Comparison of ENCODE assay signal across 33 mouse cellular contexts in genomic region chr3:144286100-144286499, GRCm38 (mm10).
"Had no signal": no experiment of that assay in that cellular context is flagged by ENCODE, and none has a peak within 500 bp of the region (broad histone marks: within the 10 kb centered on the region; RNA-seq: fewer than 3 reads in every experiment).

No protein-coding gene starts in this region.

- H3K4me2 ChIP-seq: heart, embryonic 11.5 days; heart, embryonic 12.5 days; heart, embryonic 13.5 days; heart, embryonic 15.5 days; hindbrain, embryonic 12.5 days; hindbrain, embryonic 13.5 days; hindbrain, embryonic 14.5 days; hindbrain, embryonic 15.5 days; intestine, embryonic 15.5 days; kidney, embryonic 15.5 days had no signal

- H3K27me3 ChIP-seq: heart, embryonic 12.5 days; heart, embryonic 13.5 days; heart, embryonic 15.5 days; hindbrain, embryonic 12.5 days; hindbrain, embryonic 13.5 days; hindbrain, embryonic 15.5 days; intestine, embryonic 15.5 days; kidney, embryonic 15.5 days had no signal

- H3K36me3 ChIP-seq: heart, embryonic 12.5 days; heart, embryonic 13.5 days; heart, embryonic 15.5 days; hindbrain, embryonic 10.5 days; hindbrain, embryonic 12.5 days; hindbrain, embryonic 13.5 days; hindbrain, embryonic 15.5 days; intestine, embryonic 15.5 days; kidney, embryonic 15.5 days had no signal

- H3K27ac ChIP-seq: heart, adult 2 months; heart, embryonic 13.5 days; heart, embryonic 15.5 days; hindbrain, embryonic 10.5 days; hindbrain, embryonic 12.5 days; hindbrain, embryonic 13.5 days; hindbrain, embryonic 14.5 days; hindbrain, embryonic 15.5 days; hindbrain, postnatal 0 days; intestine, embryonic 15.5 days; kidney, embryonic 15.5 days; kidney, postnatal 0 days; layer of hippocampus, adult 2 months had no signal

- DNase-seq: heart, adult 2 months; heart, postnatal 14 days; heart, postnatal 4 days; kidney, adult 11 months; kidney, adult 18-20 months; kidney, adult 2 months; kidney, adult 8-10 months; kidney, adult 9 months; kidney, postnatal 10 days; kidney, postnatal 14 days; kidney, postnatal 25 days; kidney, postnatal 36 days; kidney, postnatal 4 days; layer of hippocampus, adult 9-11 months; layer of hippocampus, postnatal 36 days had no signal

- H3K4me1 ChIP-seq: heart, embryonic 12.5 days; heart, embryonic 13.5 days; heart, embryonic 15.5 days; hindbrain, embryonic 10.5 days; hindbrain, embryonic 12.5 days; hindbrain, embryonic 13.5 days; hindbrain, embryonic 15.5 days; intestine, embryonic 15.5 days; kidney, embryonic 15.5 days had no signal

- ATAC-seq: hindbrain, embryonic 16.5 days; hindbrain, postnatal 0 days; inflammation-experienced regulatory T-cells, adult 6 months; intestine, embryonic 15.5 days; intestine, embryonic 16.5 days; intestine, postnatal 0 days had no signal

- H3K9me3 ChIP-seq: heart, embryonic 12.5 days; heart, embryonic 13.5 days; heart, embryonic 15.5 days; hindbrain, embryonic 10.5 days; hindbrain, embryonic 12.5 days; hindbrain, embryonic 13.5 days; hindbrain, embryonic 15.5 days; intestine, embryonic 15.5 days; kidney, embryonic 15.5 days had no signal

- H3K4me3 ChIP-seq: heart, adult 2 months; heart, embryonic 12.5 days; heart, embryonic 13.5 days; heart, embryonic 15.5 days; hindbrain, embryonic 10.5 days; hindbrain, embryonic 12.5 days; hindbrain, embryonic 13.5 days; hindbrain, embryonic 15.5 days; intestine, embryonic 15.5 days; kidney, embryonic 15.5 days; layer of hippocampus, adult 2 months had no signal

- H3K9ac ChIP-seq: heart, embryonic 12.5 days; heart, embryonic 13.5 days; heart, embryonic 15.5 days; hindbrain, embryonic 12.5 days; hindbrain, embryonic 13.5 days; hindbrain, embryonic 14.5 days; hindbrain, embryonic 15.5 days; intestine, embryonic 15.5 days; kidney, embryonic 15.5 days had no signal
